Mouse (Mus musculus): ENCODE measurements around the gene Cmah.

- no peak for TF ChIP-seq CTCF (conservative IDR thresholded peaks at IDR 0.05; ENCODE audit: low read length)
- TF ChIP-seq NANOG (IDR thresholded peaks at IDR 0.05; ENCODE audit: borderline replicate concordance, low read length), result peak; percentile 78; the same call in 1 of the 2 replicates
- TF ChIP-seq POU5F1 (IDR thresholded peaks at IDR 0.05; ENCODE audit: borderline replicate concordance, low read length), result no peak
These were observed 184.8 kb downstream of the Cmah start for GRCm38 (mm10) chr13:24511932-24512520.

Data from E14TG2a.4 (cell line).